Mouse (Mus musculus) kidney, adult 11 months (tissue): Measurements from ENCODE around the gene Dmbx1.

Experiments used
- DNase-seq: peaks from one replicate; pipeline ENCODE4 v3.0.0; 2022

Dmbx1 gene

GRCm38 (mm10) chr4:115939295-115940102 is at the start of gene Dmbx1:
TSS of gene Dmbx1 (minus strand) at chr4:115939926.
- no peak for DNase-seq

DNA sequence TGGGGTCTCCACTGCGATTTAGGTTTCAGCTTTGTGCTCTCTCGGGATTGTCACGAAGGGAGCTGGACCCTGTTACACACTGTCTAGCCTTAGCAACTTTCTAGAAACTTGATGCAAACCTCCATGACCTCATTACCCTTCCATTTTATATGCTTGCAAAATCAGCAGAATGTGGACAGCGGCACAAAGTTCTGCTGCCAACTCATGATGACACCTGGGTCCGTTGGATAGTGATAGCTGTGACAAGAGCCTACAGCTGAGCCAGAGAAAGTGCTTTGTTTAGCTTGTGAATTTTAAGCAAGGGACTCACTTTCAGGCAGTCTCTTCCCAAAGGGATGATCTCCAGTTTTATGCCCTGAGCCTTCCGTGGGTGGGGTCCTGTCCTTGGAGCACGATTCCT is 49.7 kb upstream of the Dmbx1 start:
- no peak for DNase-seq

- no peak for DNase-seq
Measured at GRCm38 (mm10) chr4:115987858-115988530, 48.3 kb upstream of the Dmbx1 start.

DNA sequence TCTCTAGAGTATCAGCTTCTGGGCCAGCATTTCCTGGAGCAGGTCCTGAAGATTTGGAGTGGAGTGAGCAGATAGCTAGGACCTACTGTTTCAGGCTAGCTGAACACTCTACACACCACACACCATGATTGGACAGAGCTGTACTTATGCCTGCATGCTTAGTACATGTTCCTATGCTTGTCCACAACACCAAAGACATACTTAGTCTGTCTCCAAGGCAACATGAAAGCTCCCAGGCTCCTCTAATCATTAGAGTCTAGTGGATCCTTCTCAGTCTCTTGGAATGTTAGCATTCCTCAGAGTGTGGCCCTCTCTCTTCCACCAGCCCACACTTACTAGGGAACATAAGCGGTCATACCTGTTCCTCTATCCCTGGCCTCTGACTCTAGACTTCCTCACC is 47.7 kb upstream of the Dmbx1 start:
- DNase-seq: no peak

GRCm38 (mm10) chr4:115984967-115985366 is 45.2 kb upstream of the Dmbx1 start:
- no peak for DNase-seq

- peak; percentile 72 for DNase-seq
Measured at GRCm38 (mm10) chr4:115984111-115984510, 44.4 kb upstream of the Dmbx1 start.

DNA sequence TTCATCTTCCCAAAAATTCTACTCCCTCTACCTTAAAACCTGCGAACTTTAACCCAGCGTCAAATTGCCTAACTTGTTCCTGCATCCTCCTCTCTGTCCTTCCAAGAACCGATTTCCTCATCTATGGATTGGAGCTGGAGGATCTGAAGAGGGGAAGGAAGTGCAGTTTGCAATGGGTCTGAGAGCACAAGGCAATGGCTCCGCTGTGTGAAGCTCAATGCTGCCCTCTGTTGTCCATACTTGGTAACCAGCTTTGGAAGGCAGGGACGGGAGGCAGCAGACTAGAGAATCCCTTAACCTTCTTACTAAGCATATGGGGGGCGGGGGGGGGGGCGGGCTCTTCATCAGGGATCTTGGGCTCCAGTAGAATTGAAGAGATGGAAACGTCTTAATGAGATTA is 41.0 kb upstream of the Dmbx1 start:
- DNase-seq: peak; percentile 33

- no peak for DNase-seq
Measured at GRCm38 (mm10) chr4:115979437-115979836, 39.7 kb upstream of the Dmbx1 start.

DNA sequence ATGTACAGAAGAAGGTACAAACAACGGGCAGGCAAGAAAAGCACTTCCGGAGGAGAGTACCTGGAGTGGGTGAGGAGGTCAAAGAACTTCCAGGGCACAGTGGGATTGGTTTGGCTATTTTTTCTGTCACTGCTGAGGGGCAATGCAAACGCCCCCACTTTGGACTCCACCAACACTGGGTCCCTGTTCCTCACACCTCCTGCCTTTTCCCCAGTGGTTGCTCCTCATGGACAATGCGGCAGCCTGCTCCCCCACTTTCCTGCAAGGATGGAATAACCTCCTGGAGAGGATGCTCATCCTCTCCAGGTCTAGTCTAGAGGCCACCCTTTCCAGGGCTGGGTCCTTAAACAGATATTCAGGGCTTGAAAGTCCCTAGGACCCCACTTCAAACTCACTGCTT is 39.2 kb upstream of the Dmbx1 start:
- no peak for DNase-seq

GRCm38 (mm10) chr4:115972543-115972942 is 32.8 kb upstream of the Dmbx1 start:
- DNase-seq: no peak

GRCm38 (mm10) chr4:115964446-115964845 is 24.7 kb upstream of the Dmbx1 start:
- no peak for DNase-seq

- DNase-seq: no peak
Measured at GRCm38 (mm10) chr4:115963751-115964150, 24.0 kb upstream of the Dmbx1 start.

DNA sequence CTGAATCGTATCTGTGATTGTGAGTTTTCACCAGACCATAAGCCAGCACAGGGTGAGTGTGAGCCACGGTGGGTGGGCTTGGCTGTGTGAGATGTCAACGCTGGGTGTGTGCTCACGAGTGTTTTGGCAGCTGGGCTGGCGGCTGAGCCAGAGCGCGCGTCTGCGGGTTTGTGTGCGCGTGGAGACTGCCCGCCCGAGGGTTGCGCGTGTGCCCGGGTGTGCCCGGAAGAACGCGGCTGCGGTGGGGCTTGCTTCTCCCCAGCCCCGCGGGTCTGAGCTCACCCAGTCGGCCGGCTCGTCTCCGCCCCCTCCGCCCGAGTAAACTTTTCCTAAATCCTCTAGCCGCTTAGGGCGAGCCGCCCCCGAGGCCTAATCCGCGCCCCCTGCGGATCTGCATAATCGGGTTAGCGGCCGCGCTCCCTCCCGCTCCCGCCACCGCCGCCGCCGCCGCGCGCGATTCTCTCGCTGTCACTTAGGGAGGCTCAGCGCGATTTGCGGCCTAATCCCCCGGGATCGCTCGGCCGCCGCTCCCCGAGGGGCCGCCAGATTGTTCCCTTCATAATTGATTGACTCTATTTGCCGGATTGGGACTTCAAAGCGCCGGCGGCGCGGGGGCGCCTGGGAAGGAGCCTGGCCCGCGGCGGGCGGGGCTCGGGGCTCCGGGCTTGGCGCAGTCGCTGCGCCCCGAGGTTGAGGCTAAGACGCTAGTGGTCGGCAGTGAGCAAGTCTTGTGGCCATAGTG is 23.1 kb upstream of the Dmbx1 start:
- no peak for DNase-seq

GRCm38 (mm10) chr4:115961991-115962390 is 22.3 kb upstream of the Dmbx1 start:
- no peak for DNase-seq

- no peak for DNase-seq
Measured at GRCm38 (mm10) chr4:115959546-115959945, 19.8 kb upstream of the Dmbx1 start.

DNA sequence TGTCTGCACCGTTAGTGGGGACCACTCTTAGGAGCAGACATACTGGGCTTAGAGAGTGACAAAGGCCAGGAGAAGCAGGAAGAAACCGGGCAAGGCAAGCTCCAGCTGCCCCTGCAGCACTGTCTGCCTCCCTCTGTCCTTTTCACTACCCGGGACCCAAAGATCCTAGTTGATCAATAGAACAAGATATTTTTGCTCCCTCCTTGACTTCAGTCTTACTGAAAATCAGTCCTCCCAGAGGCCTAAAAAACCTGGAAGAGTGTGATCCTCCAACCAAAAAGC is 15.7 kb upstream of the Dmbx1 start:
- no peak for DNase-seq

GRCm38 (mm10) chr4:115954656-115955493 is 15.1 kb upstream of the Dmbx1 start:
- DNase-seq: no peak

DNA sequence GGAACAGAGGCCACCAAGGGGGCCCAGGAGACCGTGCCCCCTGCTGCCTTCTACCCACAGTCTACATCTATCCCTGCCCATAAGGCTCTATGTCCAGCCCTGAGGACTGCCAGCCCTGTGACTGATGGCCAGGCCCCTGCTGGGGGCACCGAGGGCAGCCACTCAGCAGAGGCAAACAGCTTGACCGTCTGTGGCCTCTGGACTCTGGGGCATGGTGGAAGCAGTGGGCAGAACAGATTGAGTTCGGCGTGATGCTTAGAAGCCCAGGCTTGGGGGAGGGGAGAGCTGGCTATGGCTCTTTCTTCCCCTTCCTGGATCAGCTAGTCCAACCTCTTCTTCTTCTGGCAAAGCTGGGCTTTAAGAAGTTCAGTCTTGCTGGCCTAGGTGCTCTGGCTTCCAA is 13.8 kb upstream of the Dmbx1 start:
- DNase-seq: peak; percentile 60

DNA sequence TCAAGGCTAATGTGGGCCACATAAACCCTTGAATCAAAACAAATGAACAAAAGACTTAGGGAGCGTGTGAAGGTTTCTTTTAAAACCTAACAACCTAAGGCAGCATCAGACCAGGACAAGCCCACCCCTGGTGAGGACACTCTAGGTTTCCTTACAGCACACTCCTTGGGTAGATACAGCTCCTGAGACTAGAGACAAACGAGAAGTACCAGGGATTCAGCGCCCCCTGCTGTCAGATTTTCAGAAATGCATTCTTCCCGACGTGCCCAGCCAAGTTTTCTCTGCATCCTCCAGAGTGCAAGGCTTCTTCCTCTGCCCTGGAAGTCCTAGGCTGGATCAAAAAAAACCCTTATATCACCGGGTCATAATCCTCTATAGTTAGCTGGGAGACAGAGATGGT is 13.0 kb upstream of the Dmbx1 start:
- DNase-seq: peak; percentile 36

DNA sequence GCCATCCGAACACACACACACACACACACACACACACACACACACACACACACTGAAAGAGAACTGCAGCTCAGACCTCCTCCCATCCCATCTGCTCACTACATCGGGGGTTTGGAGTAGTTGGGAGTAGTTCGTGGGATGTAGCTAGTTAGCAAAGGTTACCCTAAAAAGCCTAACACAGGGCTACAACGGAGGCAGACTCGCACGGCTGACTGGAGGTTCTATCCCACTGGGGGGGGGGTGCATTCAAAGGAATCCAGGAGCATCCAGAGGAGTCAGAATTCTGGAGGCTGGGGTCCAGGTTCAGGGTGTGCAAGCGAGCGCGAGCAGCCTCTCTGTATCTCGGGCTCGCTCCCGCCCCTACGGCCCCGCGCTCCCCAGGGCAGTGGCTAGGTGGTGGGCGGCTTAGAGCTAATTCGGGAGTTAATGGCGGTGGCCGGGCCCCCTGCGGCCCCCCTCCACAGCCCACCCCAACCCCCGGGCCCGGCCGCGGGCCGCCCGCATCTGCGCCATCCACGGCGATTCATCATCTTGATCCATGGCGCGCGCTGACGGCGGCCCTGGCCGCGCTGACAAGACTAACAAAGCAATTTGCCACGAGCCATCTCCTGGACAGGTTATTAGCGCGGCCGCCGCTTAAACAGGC is 4.1 kb upstream of the Dmbx1 start:
- DNase-seq: no peak

- DNase-seq: no peak
Measured at GRCm38 (mm10) chr4:115941242-115941820, 1.6 kb upstream of the Dmbx1 start.

DNA sequence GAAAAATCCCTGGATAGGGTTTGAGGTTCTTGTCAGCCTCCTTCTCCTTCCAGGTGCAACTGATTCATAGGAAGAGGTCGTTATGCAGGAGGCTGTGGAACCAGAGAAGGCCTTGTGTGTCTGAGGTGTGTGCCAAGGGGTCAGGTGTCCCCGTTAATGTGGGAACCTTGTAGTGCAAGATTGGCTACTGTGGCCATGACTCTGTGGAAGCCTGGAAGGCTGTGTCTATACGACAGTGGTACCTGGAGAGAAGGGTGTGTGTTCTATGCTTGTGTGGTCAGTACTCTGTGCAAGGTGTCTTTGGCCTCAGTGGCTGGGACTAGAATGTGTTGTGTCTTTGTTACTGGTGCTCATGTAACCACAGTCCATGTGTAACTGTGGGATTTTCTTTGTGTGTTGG is 955 bp upstream of the Dmbx1 start:
- no peak for DNase-seq
